Mouse (Mus musculus) heart, adult 9 months (tissue): ENCODE measurements around the gene Pard3.

Source experiments
- DNase-seq, 2 experiments: peaks; one replicate each; pipeline ENCODE4 v3.0.0; 2022; ENCODE audit warnings: low spot score in 2 of 2

The Pard3 gene

GRCm38 (mm10) chr8:127437613-127438235, 374.0 kb downstream of the Pard3 start:
- DNase-seq = no peak

- DNase-seq = peak; percentile 55 to 62
These were observed 375.1 kb downstream of the Pard3 start for GRCm38 (mm10) chr8:127438625-127439391.

DNA sequence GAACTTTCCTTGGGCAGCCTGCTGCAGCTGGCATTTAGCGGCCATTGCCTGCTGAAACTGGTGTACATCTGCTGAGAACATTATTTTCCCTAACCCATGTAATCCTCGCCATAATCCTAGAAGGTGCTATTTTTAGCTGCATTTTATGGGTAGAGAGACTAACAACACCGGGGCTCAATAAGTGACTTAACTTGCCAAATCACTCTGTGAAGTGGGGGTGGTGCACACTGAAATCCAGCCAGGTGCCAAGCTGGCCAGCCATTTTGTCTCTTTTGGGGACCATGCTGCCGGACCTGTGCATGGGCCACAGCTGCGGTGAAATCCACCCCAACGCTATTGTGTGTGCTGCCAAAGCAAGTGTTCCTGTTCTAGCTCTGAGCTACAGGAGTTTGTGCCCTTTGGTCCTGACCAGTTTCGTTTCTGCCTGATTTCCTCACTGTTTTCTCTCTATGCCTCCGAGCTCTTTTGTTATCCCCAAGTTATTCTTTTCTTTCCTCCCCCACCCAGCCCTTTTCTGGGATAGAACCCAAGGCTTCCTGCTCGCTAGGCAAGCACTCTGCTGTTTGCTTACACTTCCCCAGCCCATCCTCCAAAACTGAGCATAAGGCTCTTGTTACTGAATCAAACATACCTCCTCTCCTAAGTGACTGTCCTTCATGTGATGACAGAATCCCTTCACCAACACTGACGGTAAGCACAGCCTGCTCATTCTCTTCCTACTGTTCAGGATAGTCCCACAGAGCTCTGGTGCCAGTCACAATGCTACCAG, 375.9 kb downstream of the Pard3 start:
- DNase-seq = peak; percentile 34 to 39

DNA sequence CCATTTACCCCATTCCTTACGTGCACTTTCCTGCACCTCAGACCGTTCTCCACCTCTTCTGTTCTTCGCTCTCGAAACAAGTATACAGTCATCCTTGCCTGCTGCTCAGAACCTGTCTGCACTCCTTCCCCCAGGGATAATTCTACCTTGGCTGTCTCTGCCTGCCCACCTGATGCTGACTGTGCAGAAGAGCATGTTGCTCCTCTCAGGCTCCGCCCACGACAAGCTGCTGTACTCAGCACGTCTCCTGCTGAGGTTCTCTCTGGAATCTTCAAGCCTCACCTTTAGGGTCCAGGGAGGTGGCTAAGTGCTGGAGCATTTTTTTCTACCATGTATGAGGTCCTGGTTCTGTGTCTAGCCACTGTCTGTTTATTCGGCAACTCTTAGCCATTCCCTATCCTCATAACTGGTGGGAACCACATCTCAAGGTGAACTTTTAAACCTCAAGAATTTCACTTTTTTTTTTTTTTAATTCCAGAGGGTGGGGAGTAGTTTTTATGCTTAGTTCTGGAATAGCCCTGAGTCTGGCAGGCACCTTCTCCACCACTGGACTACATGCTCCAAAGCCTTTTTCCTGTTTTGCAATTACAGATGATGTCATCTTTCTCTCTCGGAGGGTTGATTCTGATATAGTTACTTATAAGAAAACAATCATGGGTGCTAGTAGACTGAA, 376.6 kb downstream of the Pard3 start:
- peak in 1 of 2 experiments; percentile 11 for DNase-seq

GRCm38 (mm10) chr8:127440834-127441485, 377.3 kb downstream of the Pard3 start:
- peak; percentile 85 to 87 for DNase-seq

DNA sequence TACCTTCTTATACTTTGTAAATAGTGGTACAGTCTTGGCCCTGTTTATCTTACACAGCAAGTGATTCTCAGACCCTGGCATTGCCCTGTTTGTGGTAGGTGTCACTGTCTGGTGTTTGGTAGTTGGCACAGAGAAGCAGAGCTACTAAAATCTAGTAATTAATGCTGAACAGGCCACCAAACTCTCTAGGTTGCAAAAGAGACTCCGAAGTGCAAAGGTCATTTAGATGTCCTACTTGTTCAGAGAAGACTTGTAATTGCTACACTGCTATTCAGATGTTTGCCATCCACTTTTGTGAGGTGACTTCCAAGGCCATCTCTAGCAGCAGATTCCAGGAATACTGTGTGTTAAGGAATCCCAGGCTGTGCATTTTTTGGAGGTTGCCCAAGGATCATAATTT, 383.7 kb downstream of the Pard3 start:
- DNase-seq = no peak

DNA sequence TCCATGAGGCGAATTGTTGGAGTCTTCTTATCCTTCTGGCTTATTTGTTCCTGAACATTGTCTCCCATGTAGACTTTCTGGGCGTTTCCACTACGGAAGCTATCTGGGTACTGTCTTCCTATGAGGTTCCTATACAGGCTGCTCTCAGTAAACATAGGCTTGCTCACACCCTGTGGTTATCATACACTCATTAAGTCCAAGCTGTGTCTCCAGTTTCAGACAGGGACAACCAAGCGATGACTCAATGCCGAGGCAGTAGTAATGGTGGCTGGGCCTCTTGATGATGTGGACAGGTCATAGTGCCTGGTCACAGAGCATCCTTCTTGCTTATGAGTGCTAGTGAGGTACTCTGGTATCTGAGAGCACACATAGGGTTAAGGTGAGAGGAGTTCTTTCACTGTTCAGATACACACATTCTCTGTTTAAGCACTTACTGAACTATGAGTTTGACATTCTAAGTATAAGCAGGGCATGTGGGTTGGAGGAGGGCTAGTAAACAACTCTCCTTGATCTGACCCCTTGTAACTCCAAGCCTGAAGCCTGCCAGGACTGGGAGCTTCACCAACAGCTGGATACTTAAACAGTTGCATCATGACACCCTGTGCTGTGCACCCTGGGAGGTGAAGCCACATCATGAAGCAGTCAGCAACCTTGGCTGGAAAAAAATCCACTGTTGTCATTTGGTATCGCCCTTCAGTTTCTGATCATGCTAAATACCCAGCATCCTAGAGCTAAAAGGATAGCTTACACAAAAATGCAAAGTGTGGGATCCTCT, 385.6 kb downstream of the Pard3 start:
- DNase-seq = no peak

GRCm38 (mm10) chr8:127450954-127451668, 387.4 kb downstream of the Pard3 start:
- DNase-seq = no peak

GRCm38 (mm10) chr8:127452364-127452763, 388.7 kb downstream of the Pard3 start:
- DNase-seq = no peak

DNA sequence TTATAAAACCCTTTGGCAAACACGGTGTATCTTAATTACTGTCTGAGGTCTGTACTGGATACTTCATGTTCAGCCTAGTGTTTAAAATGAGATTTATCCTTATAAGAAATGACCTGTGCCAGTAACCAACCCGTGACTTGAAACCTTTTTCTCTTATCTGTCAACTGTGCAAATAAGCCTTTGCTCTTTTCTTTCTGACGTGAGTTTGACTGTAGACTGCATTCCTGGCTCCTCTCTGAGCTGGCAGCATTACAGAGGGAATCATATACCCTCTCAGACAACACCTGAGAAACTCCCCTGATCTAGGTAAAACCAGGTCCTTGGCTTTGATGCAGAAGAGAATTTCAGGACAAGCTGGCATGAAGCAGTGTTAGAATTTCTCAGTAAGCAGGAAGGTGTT, 394.2 kb downstream of the Pard3 start:
- no peak for DNase-seq

DNA sequence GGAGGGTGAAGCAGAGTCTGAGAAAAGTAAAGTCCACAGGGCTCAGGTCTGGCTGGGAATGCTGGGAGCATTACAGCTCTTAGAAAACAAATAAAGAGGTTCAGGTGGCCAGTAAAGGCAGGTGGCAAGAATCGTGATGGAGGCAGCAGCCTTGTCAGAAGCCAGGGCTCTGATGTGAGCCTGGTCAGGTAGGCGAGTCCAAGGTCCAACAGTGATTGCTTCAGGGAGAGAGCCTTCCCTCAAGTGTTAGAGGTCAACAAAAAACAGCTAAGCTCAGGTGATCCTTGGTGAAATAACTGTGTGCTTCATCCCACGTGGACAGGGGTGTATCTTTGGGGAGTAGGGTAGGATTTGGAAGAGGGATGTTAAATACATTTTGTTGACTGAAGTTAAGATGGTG, 397.5 kb downstream of the Pard3 start:
- DNase-seq = no peak

DNA sequence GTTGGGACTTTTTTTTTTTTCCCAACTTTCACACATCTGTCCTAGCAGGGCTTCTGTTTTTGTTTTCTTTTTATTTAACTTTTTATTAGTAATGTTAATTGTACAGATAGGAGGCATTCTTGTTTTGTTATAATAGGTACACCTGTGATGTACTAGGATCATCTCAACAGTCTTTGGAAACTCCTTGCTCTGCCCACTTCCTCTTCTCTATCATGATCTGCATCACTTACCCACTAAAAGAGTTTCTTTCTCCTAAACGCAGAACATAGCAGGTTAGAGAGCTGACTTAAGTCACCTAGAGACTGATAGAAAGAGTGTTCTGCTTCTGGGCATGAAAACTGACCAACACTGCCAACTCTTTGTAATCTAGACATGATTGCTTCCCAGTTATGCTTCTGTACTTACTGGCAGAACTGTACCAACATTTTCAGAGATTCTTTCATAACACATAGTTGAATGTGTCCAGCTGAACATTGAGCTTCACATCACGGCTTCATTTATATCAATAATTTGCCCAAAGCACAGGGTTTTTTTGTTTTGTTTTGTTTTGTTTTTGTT, 398.8 kb downstream of the Pard3 start:
- DNase-seq = no peak

DNA sequence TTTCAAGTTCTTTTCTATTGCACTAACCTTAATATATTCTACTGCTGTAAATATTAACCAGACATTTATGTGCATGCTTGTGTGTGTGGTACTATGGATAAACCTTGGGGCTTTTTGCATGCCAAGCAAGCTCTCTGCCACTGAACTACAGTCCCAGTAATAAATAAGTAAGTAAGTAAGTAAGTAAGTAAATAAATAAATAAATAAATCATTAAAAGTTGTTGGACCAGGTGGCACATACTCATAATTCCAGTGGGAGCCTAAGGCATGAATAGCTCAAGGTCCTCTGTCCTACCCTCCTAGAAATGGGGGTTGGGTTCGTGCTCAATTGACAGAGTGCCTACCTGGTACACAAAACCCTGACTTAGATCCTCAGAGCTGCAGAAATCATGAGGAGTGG, 400.6 kb downstream of the Pard3 start:
- DNase-seq = no peak

- DNase-seq = no peak
These were observed 408.5 kb downstream of the Pard3 start for GRCm38 (mm10) chr8:127472204-127472603.

- DNase-seq = peak; percentile 69 to 72
These were observed 416.3 kb downstream of the Pard3 start for GRCm38 (mm10) chr8:127480003-127480402.

DNA sequence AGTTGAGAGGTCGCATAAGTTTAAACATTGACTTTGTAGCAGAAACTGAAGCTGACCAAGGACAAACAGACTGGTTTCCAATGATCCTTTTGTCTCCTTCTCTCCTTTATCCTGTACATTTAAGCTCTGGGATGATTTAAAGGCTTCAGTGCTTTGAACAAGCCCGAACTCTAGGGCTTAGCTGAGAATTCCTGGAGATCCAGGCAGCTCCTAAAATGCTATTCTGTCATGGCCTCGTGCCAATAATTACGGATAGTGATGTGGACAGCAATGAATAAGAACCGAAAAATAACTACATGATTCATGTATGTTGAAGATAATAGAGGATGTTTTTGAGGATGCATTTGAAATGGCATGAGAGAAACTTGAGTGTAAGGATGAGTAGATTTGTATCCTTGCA, 421.9 kb downstream of the Pard3 start:
- no peak for DNase-seq

GRCm38 (mm10) chr8:127491963-127492362, 428.3 kb downstream of the Pard3 start:
- DNase-seq = no peak

DNA sequence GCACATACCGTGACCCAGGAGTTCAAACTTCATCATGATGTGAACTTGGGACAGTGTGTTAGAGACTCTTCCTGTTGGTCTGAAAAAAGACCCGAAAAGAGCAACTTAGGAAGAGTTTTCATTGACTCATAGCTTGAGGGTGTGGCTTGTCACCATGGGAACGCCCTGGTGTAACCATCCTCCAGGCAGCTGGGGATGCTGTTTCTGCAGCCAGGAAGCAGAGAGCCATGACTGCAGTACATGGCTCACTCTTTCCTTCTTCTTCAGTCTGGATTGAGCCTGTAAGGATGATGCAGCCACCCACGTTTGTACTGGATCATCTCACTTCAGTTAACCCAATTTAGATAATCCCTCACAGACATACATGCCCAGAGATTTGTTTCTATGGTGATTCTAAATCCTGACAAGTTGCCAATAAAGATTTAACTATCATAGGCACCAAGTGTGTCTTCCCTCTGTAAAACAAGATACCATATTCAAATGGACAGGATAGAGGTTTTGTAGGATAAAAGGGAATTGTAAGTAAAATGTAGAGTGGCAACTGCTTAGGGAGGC, 431.6 kb downstream of the Pard3 start:
- no peak for DNase-seq

GRCm38 (mm10) chr8:127498997-127499719, 435.5 kb downstream of the Pard3 start:
- no peak for DNase-seq
